Mouse (Mus musculus): ENCODE results near the gene Zfp748. TPM values are rescaled to one million over a fixed set of nuclear protein-coding genes. Genes with fewer than 3 reads are reported as not detected.
A peak's percentile ranks its signal among the peaks of the same experiment; 100 is the strongest.

Zfp748 gene
- 2.2 and 3.3 TPM in 2 replicates for polyA plus RNA-seq (2012; rRNA removed)

- H3K36me3 ChIP-seq (ENCODE audit: control insufficient read depth, insufficient read depth, low read length), result no peaks in the 10 kb centered on the region
- 0 out of 2 replicates have a peak, but pooled peaks cover 4% of the 10 kb centered on the region for H3K4me1 ChIP-seq (ENCODE audit: control insufficient read depth, insufficient read depth, low read length)
- 86% methylated on average over 4 of the region's 4 CpGs for WGBS
- H3K27ac ChIP-seq (ENCODE audit: insufficient read depth, low read depth, low read length), result peak within 1 kb of the TSS; percentile 36; the same call in 1 of the 2 replicates
- peak within 1 kb of the TSS; percentile 60 for H3K4me3 ChIP-seq (ENCODE audit: insufficient read depth, low read depth, low read length)
- no peak for DNase-seq
- no peaks in the 10 kb centered on the region for H3K27me3 ChIP-seq (replicated peaks; ENCODE audit: control insufficient read depth, insufficient read depth, low read length)
- no peak for TF ChIP-seq POLR2A (IDR thresholded peaks at IDR 0.05; ENCODE audit: low read depth, low read length)
- TF ChIP-seq CTCF (conservative IDR thresholded peaks at IDR 0.05; ENCODE audit: insufficient read depth, insufficient read length, low read depth, low read length), result no peak
Measured at GRCm38 (mm10) chr13:67553730-67554129, at the start of gene Zfp748. TSS of gene Zfp748 (minus strand) at chr13:67553830.

DNA sequence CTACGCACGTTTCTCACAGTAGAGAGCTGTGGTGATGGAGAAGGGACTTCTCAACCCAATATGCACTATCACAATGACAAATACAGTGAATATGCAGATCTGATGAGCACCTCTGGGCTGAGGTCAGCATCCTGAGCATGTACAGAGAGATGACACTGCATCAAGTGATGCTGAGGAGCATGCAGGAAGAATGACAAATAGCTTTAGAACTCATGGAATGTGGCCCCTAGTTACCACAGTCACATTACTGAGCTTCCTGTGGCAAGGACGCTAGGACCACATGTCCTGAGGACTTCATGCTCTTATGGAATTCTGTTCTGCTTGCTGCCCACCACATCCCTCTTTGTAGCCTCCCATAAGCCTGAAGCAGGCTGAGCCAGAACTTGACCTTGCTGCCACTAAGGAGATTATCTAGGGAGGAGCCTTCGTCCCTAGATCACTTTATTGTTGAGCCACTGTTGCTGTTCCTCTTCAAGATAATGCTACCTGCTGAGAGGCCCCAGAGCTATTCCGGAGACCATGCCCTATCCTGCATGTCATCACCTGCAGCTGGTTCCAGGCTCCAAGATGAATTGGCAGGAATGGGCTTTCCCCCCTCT lies 19.1 kb upstream of the Zfp748 start:
- 76% methylated on average over 5 of the region's 5 CpGs for WGBS
- DNase-seq, result no peak
- Histone ChIP-seq H3K4me1 (ENCODE audit: control insufficient read depth, insufficient read depth, low read length) (no peaks in the 10 kb centered on the region), H3K27ac (ENCODE audit: insufficient read depth, low read depth, low read length) (no peak overlapping the region), H3K4me3 (ENCODE audit: insufficient read depth, low read depth, low read length) (no peak overlapping the region), H3K36me3 (ENCODE audit: control insufficient read depth, insufficient read depth, low read length) (no peaks in the 10 kb centered on the region), H3K27me3 (replicated peaks; ENCODE audit: control insufficient read depth, insufficient read depth, low read length) (no peaks in the 10 kb centered on the region)
- TF ChIP-seq POLR2A (IDR thresholded peaks at IDR 0.05; ENCODE audit: low read depth, low read length) (no peak), CTCF (conservative IDR thresholded peaks at IDR 0.05; ENCODE audit: insufficient read depth, insufficient read length, low read depth, low read length) (no peak)

GRCm38 (mm10) chr13:67552505-67553346 lies 904 bp downstream of the Zfp748 start:
- TF ChIP-seq POLR2A (IDR thresholded peaks at IDR 0.05; ENCODE audit: low read depth, low read length) (no peak), CTCF (conservative IDR thresholded peaks at IDR 0.05; ENCODE audit: insufficient read depth, insufficient read length, low read depth, low read length) (no peak)
- under 1% methylated on average over 44 of the region's 44 CpGs for WGBS

DNA sequence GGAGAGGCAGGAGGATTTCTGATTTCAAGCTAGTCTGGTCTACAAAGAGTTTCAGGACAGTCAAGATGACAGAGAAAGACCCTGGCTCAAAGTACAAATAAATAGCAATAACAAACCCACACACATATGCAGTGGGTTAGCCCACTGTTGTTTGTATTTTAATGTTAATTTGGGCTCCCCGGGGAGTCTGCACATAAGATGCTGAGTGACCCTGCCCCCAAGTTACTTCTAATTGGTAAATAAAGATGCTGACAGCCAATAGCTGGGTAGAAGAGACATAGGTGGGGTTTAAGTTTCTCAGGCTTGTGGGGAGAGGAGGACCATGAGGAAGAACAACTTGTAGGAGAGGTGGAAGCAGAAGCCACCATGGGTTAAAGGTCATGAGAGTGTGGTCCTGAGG lies 7.7 kb downstream of the Zfp748 start:
- H3K4me1 ChIP-seq (ENCODE audit: control insufficient read depth, insufficient read depth, low read length), result no peaks in the 10 kb centered on the region
- peaks cover 22% of the 10 kb centered on the region for H3K36me3 ChIP-seq (ENCODE audit: control insufficient read depth, insufficient read depth, low read length)
- no peak for TF ChIP-seq CTCF (conservative IDR thresholded peaks at IDR 0.05; ENCODE audit: insufficient read depth, insufficient read length, low read depth, low read length)
- TF ChIP-seq POLR2A (IDR thresholded peaks at IDR 0.05; ENCODE audit: low read depth, low read length), result no peak
- H3K4me3 ChIP-seq (ENCODE audit: insufficient read depth, low read depth, low read length), result no peak overlapping the region
- WGBS, result 78% methylated on average over 1 of the region's 1 CpGs
- DNase-seq, result no peak
- H3K27me3 ChIP-seq (replicated peaks; ENCODE audit: control insufficient read depth, insufficient read depth, low read length), result no peaks in the 10 kb centered on the region
- H3K27ac ChIP-seq (ENCODE audit: insufficient read depth, low read depth, low read length), result no peak overlapping the region

More at GRCm38 (mm10) chr13:67552505-67553346, 904 bp downstream of the Zfp748 start:
- Histone ChIP-seq H3K27me3 (replicated peaks; ENCODE audit: control insufficient read depth, insufficient read depth, low read length) (no peaks in the 10 kb centered on the region), H3K27ac (ENCODE audit: insufficient read depth, low read depth, low read length) (peak overlapping the region; percentile 36; the same call in 1 of the 2 replicates), H3K4me3 (ENCODE audit: insufficient read depth, low read depth, low read length) (peak overlapping the region; percentile 60), H3K36me3 (ENCODE audit: control insufficient read depth, insufficient read depth, low read length) (no peaks in the 10 kb centered on the region), H3K4me1 (ENCODE audit: control insufficient read depth, insufficient read depth, low read length) (0 out of 2 replicates have a peak, but pooled peaks cover 4% of the 10 kb centered on the region)
- peak; percentile 95 for DNase-seq

- WGBS, result 66% methylated on average over 3 of the region's 3 CpGs
- Histone ChIP-seq H3K36me3 (ENCODE audit: control insufficient read depth, insufficient read depth, low read length) (no peaks in the 10 kb centered on the region), H3K4me1 (ENCODE audit: control insufficient read depth, insufficient read depth, low read length) (no peaks in the 10 kb centered on the region), H3K4me3 (ENCODE audit: insufficient read depth, low read depth, low read length) (no peak overlapping the region), H3K27me3 (replicated peaks; ENCODE audit: control insufficient read depth, insufficient read depth, low read length) (no peaks in the 10 kb centered on the region), H3K27ac (ENCODE audit: insufficient read depth, low read depth, low read length) (no peak overlapping the region)
- TF ChIP-seq CTCF (conservative IDR thresholded peaks at IDR 0.05; ENCODE audit: insufficient read depth, insufficient read length, low read depth, low read length) (no peak), POLR2A (IDR thresholded peaks at IDR 0.05; ENCODE audit: low read depth, low read length) (no peak)
- DNase-seq, result no peak
Measured at GRCm38 (mm10) chr13:67527049-67527730, 26.4 kb downstream of the Zfp748 start.

DNA sequence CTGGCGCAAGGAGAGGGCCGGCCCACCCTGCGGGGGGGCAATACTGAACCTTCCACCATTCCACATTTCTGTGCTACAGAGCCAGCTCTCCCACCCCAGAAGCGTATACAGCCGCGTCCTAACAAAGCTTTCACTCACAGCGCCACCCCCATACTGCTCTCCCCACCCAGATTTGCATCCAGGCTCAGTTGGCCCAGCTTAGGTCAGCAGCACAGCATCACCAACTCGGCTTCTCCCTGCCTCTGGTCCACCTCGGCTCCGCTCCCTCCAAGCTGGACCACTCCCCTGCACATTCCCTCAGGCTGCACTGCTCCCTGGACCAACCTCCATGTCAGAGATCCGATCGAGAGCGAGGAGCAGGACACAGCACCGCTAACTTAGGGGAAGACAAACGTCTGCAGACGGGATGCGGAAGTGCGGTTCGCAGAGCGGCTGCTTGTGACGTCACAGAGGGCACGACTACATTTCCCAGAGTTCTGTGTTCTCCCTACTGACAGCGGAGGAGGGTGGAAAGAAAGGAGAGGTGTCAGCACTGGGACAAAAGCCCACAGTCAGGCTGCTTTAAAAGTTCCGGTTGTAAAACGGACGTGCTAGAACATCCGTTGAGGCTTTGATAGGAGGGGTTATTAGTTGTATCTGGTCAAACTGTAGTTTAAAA lies 27.7 kb downstream of the Zfp748 start, which contains the start of the genes Gm26965 and Zfp87:
TSS of gene Gm26965 (minus strand) at position 399 of the 658 bp plus-strand sequence.
TSS of gene Zfp87 (minus strand) at position 425 of the 658 bp plus-strand sequence.
- Histone ChIP-seq H3K4me3 (ENCODE audit: insufficient read depth, low read depth, low read length) (peak within 1 kb of the TSS; percentile 96), H3K27me3 (replicated peaks; ENCODE audit: control insufficient read depth, insufficient read depth, low read length) (no peaks in the 10 kb centered on the region), H3K36me3 (ENCODE audit: control insufficient read depth, insufficient read depth, low read length) (no peaks in the 10 kb centered on the region), H3K4me1 (ENCODE audit: control insufficient read depth, insufficient read depth, low read length) (no peaks in the 10 kb centered on the region), H3K27ac (ENCODE audit: insufficient read depth, low read depth, low read length) (0 out of 2 replicates have a peak within 1 kb of the TSS, but pooled peaks have one; percentile 42)
- under 1% methylated on average over 27 of the region's 27 CpGs for whole genome bisulfite sequencing
- DNase-seq, result peak; percentile 97
- TF ChIP-seq CTCF (conservative IDR thresholded peaks at IDR 0.05; ENCODE audit: insufficient read depth, insufficient read length, low read depth, low read length), result 0 out of 2 replicates have a peak, but pooled peaks have one; percentile 0
- TF ChIP-seq POLR2A (IDR thresholded peaks at IDR 0.05; ENCODE audit: low read depth, low read length), result peak; percentile 80

All from kidney, adult 2 months (tissue).